Mouse (Mus musculus): ENCODE results near the gene Dnajb3. TPM values are rescaled to one million over a fixed set of nuclear protein-coding genes. Genes with fewer than 3 reads are reported as not detected.

Gene Dnajb3
- total and polyA plus RNA-seq, 2 experiments from 2014 or later: 6.9 to 11.8 TPM

GRCm38 (mm10) chr1:88216551-88216950, 11.0 kb upstream of the Dnajb3 start:
- no peak overlapping the region for H3K4me2 ChIP-seq (ENCODE audit: low read depth, low read length, poor library complexity, severe bottlenecking)
- no peak for TF ChIP-seq CTCF (IDR thresholded peaks at IDR 0.05)
- H3K27me3 ChIP-seq (ENCODE audit: insufficient read depth, low read length): no peaks in the 10 kb centered on the region
- WGBS: 56% methylated on average over 2 of the region's 2 CpGs
- no peak overlapping the region for H3K27ac ChIP-seq (ENCODE audit: low read depth, low read length)
- H3K36me3 ChIP-seq (ENCODE audit: insufficient read depth, low read length): no peaks in the 10 kb centered on the region
- H3K4me3 ChIP-seq (ENCODE audit: low read depth, low read length): no peak overlapping the region
- ATAC-seq (ENCODE audit: low FRiP score): no peak
- H3K9me3 ChIP-seq (ENCODE audit: low read length): peaks cover 45% of the 10 kb centered on the region
- no peak overlapping the region for H3K9ac ChIP-seq (replicated peaks; ENCODE audit: low read length, poor library complexity, severe bottlenecking)
- peak; percentile 2 for DNase-seq (ENCODE audit: low spot score)
- no peaks in the 10 kb centered on the region for H3K4me1 ChIP-seq (ENCODE audit: insufficient read depth, low read length)

- WGBS: 69% methylated on average over 10 of the region's 10 CpGs
- H3K9ac ChIP-seq (replicated peaks; ENCODE audit: low read length, poor library complexity, severe bottlenecking): no peak overlapping the region
- no peak overlapping the region for H3K27ac ChIP-seq (ENCODE audit: low read depth, low read length)
- no peak for TF ChIP-seq CTCF (IDR thresholded peaks at IDR 0.05)
- ATAC-seq (ENCODE audit: low FRiP score): no peak
- no peaks in the 10 kb centered on the region for H3K4me1 ChIP-seq (ENCODE audit: insufficient read depth, low read length)
- no peak overlapping the region for H3K4me3 ChIP-seq (ENCODE audit: low read depth, low read length)
- no peak overlapping the region for H3K4me2 ChIP-seq (ENCODE audit: low read depth, low read length, poor library complexity, severe bottlenecking)
- peak; percentile 8 for DNase-seq (ENCODE audit: low spot score)
- no peaks in the 10 kb centered on the region for H3K36me3 ChIP-seq (ENCODE audit: insufficient read depth, low read length)
- no peaks in the 10 kb centered on the region for H3K27me3 ChIP-seq (ENCODE audit: insufficient read depth, low read length)
- peaks cover 48% of the 10 kb centered on the region for H3K9me3 ChIP-seq (ENCODE audit: low read length)
Observed at GRCm38 (mm10) chr1:88215466-88216380, 10.1 kb upstream of the Dnajb3 start.

- DNase-seq (ENCODE audit: low spot score): peak; percentile 12
- Histone ChIP-seq H3K4me1 (ENCODE audit: insufficient read depth, low read length) (no peaks in the 10 kb centered on the region), H3K27me3 (ENCODE audit: insufficient read depth, low read length) (no peaks in the 10 kb centered on the region), H3K36me3 (ENCODE audit: insufficient read depth, low read length) (no peaks in the 10 kb centered on the region), H3K9ac (replicated peaks; ENCODE audit: low read length, poor library complexity, severe bottlenecking) (no peak overlapping the region), H3K9me3 (ENCODE audit: low read length) (peaks cover 51% of the 10 kb centered on the region), H3K27ac (ENCODE audit: low read depth, low read length) (no peak overlapping the region), H3K4me2 (ENCODE audit: low read depth, low read length, poor library complexity, severe bottlenecking) (no peak overlapping the region), H3K4me3 (ENCODE audit: low read depth, low read length) (no peak overlapping the region)
- ATAC-seq (ENCODE audit: low FRiP score): peak; percentile 15
- 78% methylated on average over 2 of the region's 2 CpGs for WGBS
- no peak for TF ChIP-seq CTCF (IDR thresholded peaks at IDR 0.05)
Observed at GRCm38 (mm10) chr1:88214462-88214952, 8.9 kb upstream of the Dnajb3 start.

GRCm38 (mm10) chr1:88213766-88214461, 8.3 kb upstream of the Dnajb3 start:
- Histone ChIP-seq H3K4me3 (ENCODE audit: low read depth, low read length) (no peak overlapping the region), H3K27ac (ENCODE audit: low read depth, low read length) (no peak overlapping the region), H3K9ac (replicated peaks; ENCODE audit: low read length, poor library complexity, severe bottlenecking) (no peak overlapping the region), H3K36me3 (ENCODE audit: insufficient read depth, low read length) (no peaks in the 10 kb centered on the region), H3K9me3 (ENCODE audit: low read length) (peaks cover 51% of the 10 kb centered on the region), H3K4me1 (ENCODE audit: insufficient read depth, low read length) (no peaks in the 10 kb centered on the region), H3K4me2 (ENCODE audit: low read depth, low read length, poor library complexity, severe bottlenecking) (no peak overlapping the region), H3K27me3 (ENCODE audit: insufficient read depth, low read length) (no peaks in the 10 kb centered on the region)
- ATAC-seq (ENCODE audit: low FRiP score): peak; percentile 26; the same call in 1 of the 2 replicates
- peak; percentile 24 for DNase-seq (ENCODE audit: low spot score)
- TF ChIP-seq CTCF (IDR thresholded peaks at IDR 0.05): no peak
- WGBS: 82% methylated on average over 2 of the region's 2 CpGs

GRCm38 (mm10) chr1:88213061-88213460, 7.5 kb upstream of the Dnajb3 start:
- no peak overlapping the region for H3K4me2 ChIP-seq (ENCODE audit: low read depth, low read length, poor library complexity, severe bottlenecking)
- H3K36me3 ChIP-seq (ENCODE audit: insufficient read depth, low read length): no peaks in the 10 kb centered on the region
- H3K4me1 ChIP-seq (ENCODE audit: insufficient read depth, low read length): no peaks in the 10 kb centered on the region
- H3K27me3 ChIP-seq (ENCODE audit: insufficient read depth, low read length): no peaks in the 10 kb centered on the region
- peaks cover 51% of the 10 kb centered on the region for H3K9me3 ChIP-seq (ENCODE audit: low read length)
- WGBS: 78% methylated on average over 1 of the region's 1 CpGs
- H3K4me3 ChIP-seq (ENCODE audit: low read depth, low read length): no peak overlapping the region
- H3K9ac ChIP-seq (replicated peaks; ENCODE audit: low read length, poor library complexity, severe bottlenecking): no peak overlapping the region
- H3K27ac ChIP-seq (ENCODE audit: low read depth, low read length): no peak overlapping the region
- TF ChIP-seq CTCF (IDR thresholded peaks at IDR 0.05): no peak
- DNase-seq (ENCODE audit: low spot score) (peak; percentile 2), ATAC-seq (ENCODE audit: low FRiP score) (no peak)

All from midbrain, postnatal 0 days (tissue).